Mouse (Mus musculus) ZHBTc4 (cell line): ENCODE results near the gene Gm11733.

ENCODE experiments used
- DNase-seq: peaks from one replicate; pipeline ENCODE4 v3.0.0-alpha.2; 2011; ENCODE audit warnings: low read depth, low spot score

Gene Gm11733

GRCm38 (mm10) chr11:117478271-117479006 lies 5.7 kb upstream of the Gm11733 start:
- DNase-seq, result no peak

GRCm38 (mm10) chr11:117479007-117479719 lies 5.0 kb upstream of the Gm11733 start:
- DNase-seq, result peak; percentile 72

GRCm38 (mm10) chr11:117479746-117480145 lies 4.4 kb upstream of the Gm11733 start:
- no peak for DNase-seq

- DNase-seq, result no peak
These were observed 1.9 kb upstream of the Gm11733 start for GRCm38 (mm10) chr11:117482300-117482676.

GRCm38 (mm10) chr11:117482677-117483511 lies 1.3 kb upstream of the Gm11733 start:
- DNase-seq, result peak; percentile 85

GRCm38 (mm10) chr11:117491408-117492208 lies 7.4 kb downstream of the Gm11733 start:
- DNase-seq, result no peak

GRCm38 (mm10) chr11:117492209-117492505 lies 8.0 kb downstream of the Gm11733 start:
- no peak for DNase-seq

GRCm38 (mm10) chr11:117496812-117497211 lies 12.6 kb downstream of the Gm11733 start:
- DNase-seq, result no peak

GRCm38 (mm10) chr11:117497256-117498136 lies 13.3 kb downstream of the Gm11733 start:
- no peak for DNase-seq

GRCm38 (mm10) chr11:117498137-117498511 lies 14.0 kb downstream of the Gm11733 start:
- no peak for DNase-seq

- DNase-seq, result no peak
These were observed 24.8 kb downstream of the Gm11733 start for GRCm38 (mm10) chr11:117508972-117509371.

- no peak for DNase-seq
These were observed 31.7 kb downstream of the Gm11733 start for GRCm38 (mm10) chr11:117515718-117516421.

- DNase-seq, result no peak
These were observed 32.2 kb downstream of the Gm11733 start for GRCm38 (mm10) chr11:117516422-117516796.

- DNase-seq, result peak; percentile 56
These were observed 38.0 kb downstream of the Gm11733 start for GRCm38 (mm10) chr11:117521906-117522780.

- DNase-seq, result no peak
These were observed 38.8 kb downstream of the Gm11733 start for GRCm38 (mm10) chr11:117522879-117523519.

- DNase-seq, result peak; percentile 79
These were observed 41.6 kb downstream of the Gm11733 start for GRCm38 (mm10) chr11:117525606-117526349.

- DNase-seq, result no peak
These were observed 48.2 kb downstream of the Gm11733 start for GRCm38 (mm10) chr11:117532374-117532773.

GRCm38 (mm10) chr11:117534912-117535311 lies 50.7 kb downstream of the Gm11733 start:
- no peak for DNase-seq
